Mouse (Mus musculus) intestine, embryonic 14.5 days (tissue): ENCODE data around the gene Dlx3. TPM values are rescaled to one million over a fixed set of nuclear protein-coding genes. Genes with fewer than 3 reads are reported as not detected.
A peak's percentile ranks its signal among the peaks of the same experiment; 100 is the strongest.

Experiments
- ATAC-seq: fragments of 200-750 bp; cut with Nextera tagmentation; replicated peaks from 2 replicates; pipeline ENCODE4 v1.8.0; 2017; ENCODE audit warnings: low read depth, moderate number of reproducible peaks, moderate TSS enrichment, moderate library complexity; ENCODE audit not compliant: low FRiP score, low TSS enrichment
- DNase-seq: peaks from one replicate; pipeline ENCODE4 v3.0.0-alpha.2; 2018; ENCODE audit warnings: low spot score
- H3K27ac ChIP-seq: fragments of 300-500 bp; sonication (generic); 2 replicates; pipeline ENCODE4 v1.5.1; 2014; ENCODE audit warnings: low read depth, mild to moderate bottlenecking, control low read depth
- H3K27me3 ChIP-seq: fragments of 300-500 bp; sonication (generic); replicated peaks from 2 replicates; pipeline ENCODE4 v1.6.1; 2014; ENCODE audit warnings: low read length, control low read depth; ENCODE audit not compliant: control insufficient read depth, insufficient read depth
- H3K36me3 ChIP-seq: fragments of 300-500 bp; sonication (generic); 2 replicates; pipeline ENCODE4 v1.6.1; 2014; ENCODE audit warnings: low read length, control low read depth; ENCODE audit not compliant: control insufficient read depth, insufficient read depth
- H3K4me1 ChIP-seq: fragments of 300-500 bp; sonication (generic); replicated peaks from 2 replicates; pipeline ENCODE4 v1.6.1; 2014; ENCODE audit warnings: low read length, control low read depth, mixed read lengths; ENCODE audit not compliant: control insufficient read depth, insufficient read depth
- H3K4me2 ChIP-seq: fragments of 300-500 bp; sonication (generic); 2 replicates; pipeline ENCODE4 v1.6.1; 2014; ENCODE audit warnings: low read length
- H3K4me3 ChIP-seq: fragments of 300-500 bp; sonication (generic); 2 replicates; pipeline ENCODE4 v1.5.1; 2014; ENCODE audit warnings: low read depth, low read length, control low read depth, mixed read lengths
- H3K9ac ChIP-seq: fragments of 300-500 bp; sonication (generic); 2 replicates; pipeline ENCODE4 v1.6.1; 2014; ENCODE audit warnings: mild to moderate bottlenecking, low read length
- H3K9me3 ChIP-seq: fragments of 300-500 bp; sonication (generic); 2 replicates; pipeline ENCODE4 v1.6.1; 2016; ENCODE audit warnings: low read length, control low read depth; ENCODE audit not compliant: control insufficient read depth
- WGBS: fragments of 180-500 bp; shearing (Covaris S2); extraction: QIAGEN DNeasy Blood & Tissue Kit; methylation state at CpG from one replicate; pipeline ENCODE4 v1.1.7; 2014; 5-methylcytosine and 5-hydroxymethylcytosine counted together
- polyA plus RNA-seq: library from polyadenylated mRNA; unstranded; fragments of >200 nt; fragmentation: Nextera tagmentation; extraction: Ambion mirVana; gene quantifications from 2 replicates; pipeline ENCODE4 v1.2.1, GENCODE M21; 2014

Dlx3 gene
- polyA plus RNA-seq, 1 experiment from 2014 or later = 0.72 TPM

DNA sequence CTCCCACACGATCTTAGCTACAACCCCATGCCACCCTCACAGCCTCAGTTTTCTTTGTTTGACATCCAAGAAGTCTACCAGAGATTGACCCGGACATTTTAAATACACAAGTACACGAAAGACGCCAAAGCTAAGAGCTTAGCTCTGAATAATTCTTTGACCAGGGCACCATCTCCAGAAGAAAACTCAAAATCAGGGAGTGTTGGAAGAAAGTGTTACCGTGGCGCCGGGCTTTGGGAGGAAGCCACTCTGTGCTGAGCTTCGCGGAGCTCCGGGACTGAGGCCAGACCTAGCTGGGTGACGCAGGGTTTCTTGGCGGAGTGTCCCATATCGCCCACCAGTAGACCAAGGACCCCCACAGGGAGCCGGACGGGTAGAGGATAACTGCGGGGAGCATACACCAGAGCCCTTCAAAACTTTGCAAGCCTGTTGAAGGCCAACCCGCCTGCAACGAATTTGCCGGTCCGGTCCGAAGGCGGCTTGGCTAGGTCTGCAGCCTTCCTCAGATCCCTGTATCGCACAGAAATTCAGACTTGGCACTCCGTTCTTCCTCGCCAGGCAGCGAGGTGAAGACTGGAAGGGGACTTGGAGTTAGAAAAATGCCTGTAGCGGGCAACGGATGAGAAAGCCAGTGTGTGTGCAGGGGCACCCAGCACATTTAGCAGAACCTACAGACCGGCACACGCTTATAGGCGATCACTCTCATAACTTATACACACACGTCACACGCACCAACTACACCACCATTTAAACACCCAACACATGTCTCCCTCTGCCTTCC lies 30.5 kb downstream of the Dlx3 start:
- Histone ChIP-seq H3K9me3 (no peaks in the 10 kb centered on the region), H3K36me3 (no peaks in the 10 kb centered on the region), H3K4me3 (no peak overlapping the region), H3K27me3 (peaks cover 81% of the 10 kb centered on the region), H3K9ac (no peak overlapping the region), H3K27ac (no peak overlapping the region), H3K4me1 (peaks cover 7% of the 10 kb centered on the region), H3K4me2 (no peak overlapping the region)
- peak; percentile 77 for DNase-seq
- ATAC-seq = no peak
- WGBS = 2% methylated on average over 33 of the region's 33 CpGs

- ATAC-seq = no peak
- Histone ChIP-seq H3K4me1 (no peaks in the 10 kb centered on the region), H3K27me3 (peaks cover 55% of the 10 kb centered on the region), H3K4me2 (no peak overlapping the region), H3K4me3 (no peak overlapping the region), H3K9ac (no peak overlapping the region), H3K9me3 (no peaks in the 10 kb centered on the region), H3K27ac (no peak overlapping the region), H3K36me3 (no peaks in the 10 kb centered on the region)
- WGBS = 32% methylated on average over 5 of the region's 5 CpGs
- no peak for DNase-seq
Observed at GRCm38 (mm10) chr11:95153116-95153515, 33.2 kb downstream of the Dlx3 start.

GRCm38 (mm10) chr11:95153681-95154080 lies 33.8 kb downstream of the Dlx3 start:
- Histone ChIP-seq H3K36me3 (no peaks in the 10 kb centered on the region), H3K4me1 (no peaks in the 10 kb centered on the region), H3K4me2 (no peak overlapping the region), H3K27ac (no peak overlapping the region), H3K9me3 (no peaks in the 10 kb centered on the region), H3K9ac (no peak overlapping the region), H3K4me3 (no peak overlapping the region), H3K27me3 (peaks cover 49% of the 10 kb centered on the region)
- DNase-seq = no peak
- ATAC-seq = no peak
- WGBS = 73% methylated on average over 5 of the region's 5 CpGs

- Histone ChIP-seq H3K4me2 (no peak overlapping the region), H3K27ac (no peak overlapping the region), H3K9me3 (no peaks in the 10 kb centered on the region), H3K36me3 (no peaks in the 10 kb centered on the region), H3K4me1 (no peaks in the 10 kb centered on the region), H3K4me3 (no peak overlapping the region), H3K9ac (no peak overlapping the region), H3K27me3 (peaks cover 31% of the 10 kb centered on the region)
- DNase-seq (no peak), ATAC-seq (no peak)
- WGBS = 90% methylated on average over 2 of the region's 2 CpGs
Observed at GRCm38 (mm10) chr11:95155511-95155910, 35.6 kb downstream of the Dlx3 start.

GRCm38 (mm10) chr11:95157356-95157755 lies 37.4 kb downstream of the Dlx3 start:
- ATAC-seq = no peak
- Histone ChIP-seq H3K36me3 (no peaks in the 10 kb centered on the region), H3K27ac (no peak overlapping the region), H3K4me1 (no peaks in the 10 kb centered on the region), H3K27me3 (peaks cover 12% of the 10 kb centered on the region), H3K9me3 (no peaks in the 10 kb centered on the region), H3K9ac (no peak overlapping the region), H3K4me3 (no peak overlapping the region), H3K4me2 (no peak overlapping the region)
- no peak for DNase-seq
- 56% methylated on average over 5 of the region's 5 CpGs for WGBS

- no peaks in the 10 kb centered on the region for H3K4me1 ChIP-seq
- H3K27ac ChIP-seq = no peak overlapping the region
- no peak for DNase-seq
- H3K36me3 ChIP-seq = no peaks in the 10 kb centered on the region
- no peak overlapping the region for H3K4me2 ChIP-seq
- H3K27me3 ChIP-seq = peaks cover 7% of the 10 kb centered on the region
- no peak overlapping the region for H3K4me3 ChIP-seq
- H3K9ac ChIP-seq = no peak overlapping the region
- WGBS = 80% methylated on average over 5 of the region's 5 CpGs
- no peak for ATAC-seq
- no peaks in the 10 kb centered on the region for H3K9me3 ChIP-seq
Observed at GRCm38 (mm10) chr11:95157872-95158271, 38.0 kb downstream of the Dlx3 start.

DNA sequence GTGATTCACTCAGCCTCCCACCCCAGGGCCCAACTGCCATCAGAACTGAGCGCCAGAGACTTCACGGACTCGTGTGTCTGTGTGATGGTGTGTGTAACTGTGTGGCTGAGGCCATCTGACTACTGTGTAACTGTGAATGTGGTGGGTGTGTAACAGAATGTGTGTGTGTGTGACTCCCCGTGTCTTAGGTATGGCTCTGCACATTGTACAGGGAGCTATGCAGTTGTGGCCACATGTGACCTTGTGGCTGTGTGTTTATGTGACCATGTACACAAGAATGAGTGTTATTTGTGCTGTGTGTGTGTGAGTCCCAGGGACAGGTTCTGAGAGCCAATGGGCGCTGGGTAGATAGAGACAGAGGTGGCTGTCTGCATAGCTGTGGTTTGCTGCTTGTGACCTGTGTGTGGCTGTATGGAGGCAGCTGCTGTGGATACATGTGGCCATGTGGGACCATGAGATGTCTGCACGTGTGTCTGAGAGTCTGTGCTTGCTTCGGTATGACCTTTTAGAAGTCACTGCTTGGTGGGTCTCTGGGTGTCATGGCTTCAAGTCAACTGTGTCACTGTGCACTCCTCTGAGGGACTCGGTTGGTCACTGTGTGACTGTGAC lies 39.9 kb downstream of the Dlx3 start:
- no peak for ATAC-seq
- DNase-seq = no peak

DNA sequence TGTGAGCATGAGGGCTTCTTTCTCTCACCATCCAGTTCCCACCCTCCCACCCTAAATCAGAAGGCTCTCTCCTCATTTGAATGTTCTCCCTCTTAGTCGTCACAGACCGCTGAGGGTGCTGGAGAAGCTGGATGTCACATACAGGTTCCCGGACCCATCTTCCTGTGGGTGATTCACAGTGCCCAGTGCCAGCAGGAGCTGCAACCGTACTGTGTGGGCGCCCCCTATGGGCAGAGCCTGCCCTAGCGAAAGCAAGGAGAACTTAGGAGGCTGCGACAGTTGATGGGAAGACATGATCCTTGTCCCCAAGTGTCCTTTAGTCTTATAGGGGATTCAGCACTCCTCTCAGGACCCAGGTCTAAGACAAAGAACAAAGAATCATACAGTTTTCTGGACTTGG lies 40.8 kb downstream of the Dlx3 start:
- no peaks in the 10 kb centered on the region for H3K9me3 ChIP-seq
- ATAC-seq (no peak), DNase-seq (no peak)
- no peaks in the 10 kb centered on the region for H3K36me3 ChIP-seq
- H3K27ac ChIP-seq = no peak overlapping the region
- H3K4me1 ChIP-seq = no peaks in the 10 kb centered on the region
- no peak overlapping the region for H3K9ac ChIP-seq
- no peaks in the 10 kb centered on the region for H3K27me3 ChIP-seq
- H3K4me3 ChIP-seq = no peak overlapping the region
- H3K4me2 ChIP-seq = no peak overlapping the region
- 40% methylated on average over 7 of the region's 7 CpGs for WGBS

More for the DNA sequence above, 39.9 kb downstream of the Dlx3 start:
- 87% methylated on average over 8 of the region's 8 CpGs for WGBS
- Histone ChIP-seq H3K4me2 (no peak overlapping the region), H3K9ac (no peak overlapping the region), H3K4me3 (no peak overlapping the region), H3K27me3 (no peaks in the 10 kb centered on the region), H3K4me1 (no peaks in the 10 kb centered on the region), H3K27ac (no peak overlapping the region), H3K9me3 (no peaks in the 10 kb centered on the region), H3K36me3 (no peaks in the 10 kb centered on the region)

DNA sequence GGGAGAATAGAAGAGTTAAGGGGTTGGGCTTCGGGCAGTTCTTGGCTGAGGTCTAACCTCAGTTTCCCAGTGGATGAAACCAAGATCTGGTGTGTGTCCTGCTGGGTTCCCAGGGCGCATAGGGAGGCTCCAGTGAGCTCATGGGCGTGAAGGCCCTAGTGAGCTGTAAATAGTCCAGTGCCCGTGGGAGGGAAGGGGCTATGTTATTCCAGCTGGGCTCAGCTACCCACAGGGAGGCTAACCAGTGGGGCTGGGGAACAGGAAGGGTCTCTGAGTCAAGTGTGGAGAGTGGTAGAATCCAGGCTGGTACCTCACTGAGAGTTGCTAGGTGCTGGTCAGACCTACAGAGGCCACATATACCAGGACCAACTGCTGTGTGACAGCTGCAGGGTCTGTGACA lies 41.8 kb downstream of the Dlx3 start:
- Histone ChIP-seq H3K27ac (no peak overlapping the region), H3K27me3 (no peaks in the 10 kb centered on the region), H3K9me3 (no peaks in the 10 kb centered on the region), H3K36me3 (no peaks in the 10 kb centered on the region), H3K4me2 (no peak overlapping the region), H3K4me3 (no peak overlapping the region), H3K4me1 (no peaks in the 10 kb centered on the region), H3K9ac (no peak overlapping the region)
- ATAC-seq = no peak
- 67% methylated on average over 4 of the region's 4 CpGs for WGBS
- DNase-seq = no peak
